Mouse (Mus musculus) midbrain, embryonic 15.5 days (tissue): ENCODE results near the gene Rhod. TPM values are rescaled to one million over a fixed set of nuclear protein-coding genes. Genes with fewer than 3 reads are reported as not detected.

ENCODE experiments used
- ATAC-seq: fragments of 200-750 bp; cut with Nextera tagmentation; replicated peaks from 2 replicates; pipeline ENCODE4 v1.8.0; 2017; ENCODE audit warnings: moderate TSS enrichment
- H3K27ac ChIP-seq: fragments of 300-500 bp; sonication (generic); 2 replicates; pipeline ENCODE4 v1.5.1; 2015; ENCODE audit warnings: mild to moderate bottlenecking, inconsistent platforms
- H3K27me3 ChIP-seq: fragments of 300-500 bp; sonication (generic); replicated peaks from 2 replicates; pipeline ENCODE4 v1.6.1; 2015; ENCODE audit warnings: inconsistent platforms
- H3K36me3 ChIP-seq: fragments of 300-500 bp; sonication (generic); replicated peaks from 2 replicates; pipeline ENCODE4 v1.6.1; 2015; ENCODE audit warnings: inconsistent platforms
- H3K4me1 ChIP-seq: fragments of 300-500 bp; sonication (generic); 2 replicates; pipeline ENCODE4 v1.6.1; 2015; ENCODE audit warnings: inconsistent platforms
- H3K4me2 ChIP-seq: fragments of 300-500 bp; sonication (generic); 2 replicates; pipeline ENCODE4 v1.6.1; 2015; ENCODE audit warnings: inconsistent platforms, mild to moderate bottlenecking, moderate library complexity
- H3K4me3 ChIP-seq: fragments of 300-500 bp; sonication (generic); 2 replicates; pipeline ENCODE4 v1.5.1; 2015; ENCODE audit warnings: mild to moderate bottlenecking, inconsistent platforms
- H3K9ac ChIP-seq: fragments of 300-500 bp; sonication (generic); 2 replicates; pipeline ENCODE4 v1.6.1; 2015; ENCODE audit warnings: mild to moderate bottlenecking, inconsistent platforms
- H3K9me3 ChIP-seq: fragments of 300-500 bp; sonication (generic); 2 replicates; pipeline ENCODE4 v1.6.1; 2016; ENCODE audit warnings: inconsistent platforms
- WGBS: fragments of 180-500 bp; shearing (Covaris S2); methylation state at CpG from one replicate; pipeline ENCODE4 v1.1.7; 2015; ENCODE audit warnings: mixed read lengths; 5-methylcytosine and 5-hydroxymethylcytosine counted together
- polyA plus RNA-seq: library from polyadenylated mRNA; unstranded; fragments of >200 nt; fragmentation: Nextera tagmentation; extraction: Ambion mirVana; gene quantifications from 2 replicates; pipeline ENCODE4 v1.2.1, GENCODE M21; 2015

Gene Rhod
- polyA plus RNA-seq = 5.1 and 5.5 TPM in 2 replicates

- H3K27ac ChIP-seq = no peak within 1 kb of the TSS
- ATAC-seq = 0 out of 2 replicates have a peak, but pooled peaks have one; percentile 30
- H3K4me3 ChIP-seq = peak within 1 kb of the TSS; percentile 46
- no peaks in the 10 kb centered on the region for H3K36me3 ChIP-seq
- H3K9ac ChIP-seq = peak within 1 kb of the TSS; percentile 46
- peak within 1 kb of the TSS; percentile 97 for H3K4me2 ChIP-seq
- WGBS = under 1% methylated on average over 50 of the region's 51 CpGs
- peaks cover 10% of the 10 kb centered on the region for H3K4me1 ChIP-seq
- no peaks in the 10 kb centered on the region for H3K9me3 ChIP-seq
- H3K27me3 ChIP-seq = peaks cover 28% of the 10 kb centered on the region
These were observed at the start of gene Rhod for GRCm38 (mm10) chr19:4439161-4439801. TSS of gene Rhod (minus strand) at chr19:4439432.

- H3K4me3 ChIP-seq = no peak overlapping the region
- no peak overlapping the region for H3K9ac ChIP-seq
- H3K27ac ChIP-seq = no peak overlapping the region
- 63% methylated on average over 2 of the region's 2 CpGs for WGBS
- H3K9me3 ChIP-seq = no peaks in the 10 kb centered on the region
- H3K27me3 ChIP-seq = no peaks in the 10 kb centered on the region
- no peak overlapping the region for H3K4me2 ChIP-seq
- H3K36me3 ChIP-seq = no peaks in the 10 kb centered on the region
- no peak for ATAC-seq
- H3K4me1 ChIP-seq = no peaks in the 10 kb centered on the region
These were observed 48.6 kb upstream of the Rhod start for GRCm38 (mm10) chr19:4487877-4488276.

- H3K4me3 ChIP-seq = no peak overlapping the region
- no peaks in the 10 kb centered on the region for H3K36me3 ChIP-seq
- no peak overlapping the region for H3K4me2 ChIP-seq
- H3K4me1 ChIP-seq = no peaks in the 10 kb centered on the region
- H3K27ac ChIP-seq = no peak overlapping the region
- H3K9ac ChIP-seq = no peak overlapping the region
- no peaks in the 10 kb centered on the region for H3K27me3 ChIP-seq
- H3K9me3 ChIP-seq = no peaks in the 10 kb centered on the region
- no peak for ATAC-seq
- 60% methylated on average over 5 of the region's 5 CpGs for WGBS
These were observed 45.8 kb upstream of the Rhod start for GRCm38 (mm10) chr19:4485006-4485405.

GRCm38 (mm10) chr19:4482111-4482859 is 43.1 kb upstream of the Rhod start:
- Histone ChIP-seq H3K27ac (no peak overlapping the region), H3K4me1 (peaks cover 1% of the 10 kb centered on the region), H3K9ac (no peak overlapping the region), H3K27me3 (peaks cover 10% of the 10 kb centered on the region; the same call in 1 of the 2 replicates), H3K36me3 (no peaks in the 10 kb centered on the region), H3K4me2 (no peak overlapping the region), H3K9me3 (no peaks in the 10 kb centered on the region), H3K4me3 (no peak overlapping the region)
- no peak for ATAC-seq
- WGBS = 87% methylated on average over 3 of the region's 3 CpGs

GRCm38 (mm10) chr19:4481326-4481725 is 42.1 kb upstream of the Rhod start:
- Histone ChIP-seq H3K4me1 (peaks cover 11% of the 10 kb centered on the region), H3K9me3 (no peaks in the 10 kb centered on the region), H3K27me3 (peaks cover 19% of the 10 kb centered on the region), H3K36me3 (no peaks in the 10 kb centered on the region), H3K9ac (no peak overlapping the region), H3K4me3 (no peak overlapping the region), H3K4me2 (no peak overlapping the region), H3K27ac (no peak overlapping the region)
- 64% methylated on average over 4 of the region's 4 CpGs for WGBS
- no peak for ATAC-seq

GRCm38 (mm10) chr19:4480041-4480440 is 40.8 kb upstream of the Rhod start:
- no peak for ATAC-seq
- WGBS = 89% methylated on average over 2 of the region's 2 CpGs
- Histone ChIP-seq H3K27me3 (peaks cover 30% of the 10 kb centered on the region), H3K4me1 (peaks cover 13% of the 10 kb centered on the region), H3K9ac (no peak overlapping the region), H3K27ac (no peak overlapping the region), H3K36me3 (no peaks in the 10 kb centered on the region), H3K4me2 (no peak overlapping the region), H3K9me3 (no peaks in the 10 kb centered on the region), H3K4me3 (no peak overlapping the region)

- Histone ChIP-seq H3K36me3 (no peaks in the 10 kb centered on the region), H3K4me3 (no peak overlapping the region), H3K9ac (no peak overlapping the region), H3K4me2 (no peak overlapping the region), H3K27me3 (peaks cover 31% of the 10 kb centered on the region), H3K27ac (no peak overlapping the region), H3K9me3 (no peaks in the 10 kb centered on the region), H3K4me1 (peaks cover 13% of the 10 kb centered on the region)
- 33% methylated on average over 1 of the region's 1 CpGs for WGBS
- no peak for ATAC-seq
These were observed 38.9 kb upstream of the Rhod start for GRCm38 (mm10) chr19:4478190-4478516.

- Histone ChIP-seq H3K27me3 (peaks cover 31% of the 10 kb centered on the region), H3K27ac (0 out of 2 replicates have a peak within 1 kb of the TSS, but pooled peaks have one; percentile 17), H3K36me3 (no peaks in the 10 kb centered on the region), H3K4me3 (peak within 1 kb of the TSS; percentile 58), H3K9ac (peak within 1 kb of the TSS; percentile 53), H3K4me1 (peaks cover 13% of the 10 kb centered on the region), H3K4me2 (peak within 1 kb of the TSS; percentile 99), H3K9me3 (no peaks in the 10 kb centered on the region)
- peak; percentile 39 for ATAC-seq
- WGBS = 37% methylated on average over 21 of the region's 21 CpGs
These were observed 38.3 kb upstream of the Rhod start, which contains the start of gene Syt12 for GRCm38 (mm10) chr19:4477345-4478189. TSS of gene Syt12 (minus strand) at chr19:4477447.

- no peaks in the 10 kb centered on the region for H3K9me3 ChIP-seq
- 0 out of 2 replicates have a peak overlapping the region, but pooled peaks have one; percentile 17 for H3K27ac ChIP-seq
- ATAC-seq = peak; percentile 81
- peak overlapping the region; percentile 99 for H3K4me2 ChIP-seq
- peak overlapping the region; percentile 53 for H3K9ac ChIP-seq
- peak overlapping the region; percentile 58 for H3K4me3 ChIP-seq
- peaks cover 31% of the 10 kb centered on the region for H3K27me3 ChIP-seq
- under 1% methylated on average over 70 of the region's 70 CpGs for WGBS
- H3K4me1 ChIP-seq = peaks cover 13% of the 10 kb centered on the region
- H3K36me3 ChIP-seq = no peaks in the 10 kb centered on the region
These were observed 37.5 kb upstream of the Rhod start for GRCm38 (mm10) chr19:4476601-4477257.

- H3K27ac ChIP-seq = no peak overlapping the region
- no peak overlapping the region for H3K4me3 ChIP-seq
- peaks cover 13% of the 10 kb centered on the region for H3K4me1 ChIP-seq
- no peak overlapping the region for H3K4me2 ChIP-seq
- H3K9me3 ChIP-seq = no peaks in the 10 kb centered on the region
- 78% methylated on average over 11 of the region's 11 CpGs for WGBS
- peaks cover 31% of the 10 kb centered on the region for H3K27me3 ChIP-seq
- H3K36me3 ChIP-seq = no peaks in the 10 kb centered on the region
- no peak overlapping the region for H3K9ac ChIP-seq
- no peak for ATAC-seq
These were observed 36.1 kb upstream of the Rhod start for GRCm38 (mm10) chr19:4475224-4475925.

GRCm38 (mm10) chr19:4474739-4475138 is 35.5 kb upstream of the Rhod start:
- 54% methylated on average over 3 of the region's 3 CpGs for WGBS

More at GRCm38 (mm10) chr19:4474739-4475138, 35.5 kb upstream of the Rhod start:
- Histone ChIP-seq H3K36me3 (no peaks in the 10 kb centered on the region), H3K9ac (no peak overlapping the region), H3K4me3 (no peak overlapping the region), H3K9me3 (no peaks in the 10 kb centered on the region), H3K4me2 (no peak overlapping the region), H3K27ac (no peak overlapping the region), H3K27me3 (peaks cover 31% of the 10 kb centered on the region), H3K4me1 (peaks cover 13% of the 10 kb centered on the region)
- ATAC-seq = no peak
